Mouse (Mus musculus) lung, postnatal 0 days (tissue): ENCODE data around the gene Scn4a.

ENCODE experiments used
- CTCF ChIP-seq: IDR thresholded peaks from 2 replicates; pipeline ENCODE4 v1.5.1; 2016; ENCODE audit warnings: antibody characterized with exemption, mild to moderate bottlenecking
- EP300 ChIP-seq: IDR thresholded peaks from 2 replicates; pipeline ENCODE4 v1.6.1; 2016; ENCODE audit warnings: antibody characterized with exemption, mild to moderate bottlenecking, control low read depth

DNA sequence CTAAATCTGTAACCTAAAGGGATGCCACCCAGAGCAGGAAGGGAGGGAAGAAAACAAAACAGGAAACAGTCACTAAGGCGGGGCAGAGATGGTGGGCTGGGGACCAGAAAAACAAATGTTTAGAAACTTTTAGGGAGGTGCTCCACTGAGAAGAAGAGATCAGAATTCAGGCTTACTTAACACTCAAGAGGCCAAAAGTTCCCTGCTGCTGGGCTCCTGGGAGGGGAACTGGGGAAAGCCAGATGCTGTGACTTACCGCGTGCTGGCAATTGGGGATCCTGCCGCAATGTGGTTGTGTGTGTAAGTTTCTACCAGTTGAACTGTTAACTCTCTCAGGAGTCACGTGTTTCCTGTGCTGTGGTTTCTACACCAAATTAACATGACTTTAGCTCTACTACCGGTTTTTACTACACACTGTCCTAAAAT is 34.7 kb upstream of the Scn4a start, which contains the start of gene Icam2:
- TF ChIP-seq CTCF (no peak), EP300 (peak; percentile 71)
